Mouse (Mus musculus) CH12.LX (cell line): ENCODE measurements around the gene Mansc1. TPM values are rescaled to one million over a fixed set of nuclear protein-coding genes. Genes with fewer than 3 reads are reported as not detected.

Experiments used
- DNase-seq: peaks from one replicate; pipeline ENCODE4 v3.0.0-alpha.2; 2013; ENCODE audit errors: extremely low read depth
- H3K27ac ChIP-seq: 2 replicates; pipeline ENCODE4 v1.5.1; 2012; ENCODE audit warnings: low read depth, mild to moderate bottlenecking, control low read depth, moderate library complexity; ENCODE audit not compliant: insufficient read depth
- H3K27me3 ChIP-seq: replicated peaks from 2 replicates; pipeline ENCODE3; 2012; ENCODE audit warnings: inconsistent platforms
- H3K36me3 ChIP-seq, 2 experiments: replicated peaks in 1 of 2; 2 replicates each; pipeline versions ENCODE3 to v1.6.1; 2012; ENCODE audit warnings: inconsistent platforms in 1 of 2, low read length in 1 of 2, mild to moderate bottlenecking in 1 of 2, mixed read lengths in 1 of 2, moderate library complexity in 1 of 2; ENCODE audit not compliant: control insufficient read depth in 1 of 2, insufficient read depth in 1 of 2
- H3K4me1 ChIP-seq, 2 experiments: 2 replicates each; pipeline ENCODE4 v1.6.1; 2012; ENCODE audit warnings: inconsistent platforms in 1 of 2, moderate library complexity in 1 of 2; ENCODE audit not compliant: insufficient read depth in 2 of 2, control insufficient read depth in 1 of 2
- H3K4me2 ChIP-seq: 2 replicates; pipeline ENCODE4 v1.6.1; 2012; ENCODE audit warnings: low read depth, mild to moderate bottlenecking, control low read depth; ENCODE audit not compliant: poor library complexity, insufficient read depth, severe bottlenecking
- H3K4me3 ChIP-seq, 3 experiments: fragments of 150-350 bp in 1 of 3; sonication (generic) in 1 of 3; replicated peaks in 1 of 3; 2 replicates each; pipeline versions ENCODE3 to v1.5.1; 2011 to 2012; ENCODE audit warnings: low read depth in 2 of 3, low read length in 2 of 3, mild to moderate bottlenecking in 2 of 3, moderate library complexity in 2 of 3, control low read depth in 1 of 3, improper control_type of control experiment in 1 of 3, inconsistent platforms in 1 of 3, mixed read lengths in 1 of 3; ENCODE audit not compliant: poor library complexity in 1 of 3
- H3K79me2 ChIP-seq: replicated peaks from 2 replicates; pipeline ENCODE4 v1.6.1; 2012; ENCODE audit warnings: mild to moderate bottlenecking, moderate library complexity; ENCODE audit not compliant: control insufficient read depth, poor library complexity, insufficient read depth, severe bottlenecking; ENCODE audit errors: extremely low read depth
- H3K9ac ChIP-seq: 2 replicates; pipeline ENCODE4 v1.6.1; 2012; ENCODE audit warnings: low read depth, mild to moderate bottlenecking, control low read depth, moderate library complexity; ENCODE audit not compliant: insufficient read depth
- H3K9me3 ChIP-seq: replicated peaks from 2 replicates; pipeline ENCODE3; 2012; ENCODE audit warnings: low read length, inconsistent platforms, mixed read lengths
- CHD1 ChIP-seq: IDR thresholded peaks from 2 replicates; pipeline ENCODE4 v1.6.1; 2012; ENCODE audit warnings: low read depth, low read length, improper control_type of control experiment, inconsistent platforms
- GABPA ChIP-seq: IDR thresholded peaks from 2 replicates; pipeline ENCODE4 v1.6.1; 2012; ENCODE audit warnings: low read depth, low read length, improper control_type of control experiment, inconsistent platforms; ENCODE audit not compliant: insufficient replicate concordance
- HCFC1 ChIP-seq: IDR thresholded peaks from 2 replicates; pipeline ENCODE4 v1.6.1; 2012; ENCODE audit warnings: low read depth, mild to moderate bottlenecking, inconsistent platforms, low read length, improper control_type of control experiment
- MAX ChIP-seq: IDR thresholded peaks from 2 replicates; pipeline ENCODE4 v1.6.1; 2011; ENCODE audit warnings: low read length, improper control_type of control experiment
- MXI1 ChIP-seq: IDR thresholded peaks from 2 replicates; pipeline ENCODE4 v1.6.1; 2011; ENCODE audit warnings: mild to moderate bottlenecking, low read depth, low read length, improper control_type of control experiment
- MYC ChIP-seq: IDR thresholded peaks from 2 replicates; pipeline ENCODE4 v1.6.1; 2011; ENCODE audit warnings: low read depth, mild to moderate bottlenecking, improper control_type of control experiment, low read length
- POLR2AphosphoS2 ChIP-seq: IDR thresholded peaks from 2 replicates; pipeline ENCODE4 v1.6.1; 2011; ENCODE audit warnings: low read depth, low read length, improper control_type of control experiment
- RAD21 ChIP-seq: IDR thresholded peaks from 2 replicates; pipeline ENCODE4 v1.6.1; 2011; ENCODE audit warnings: low read depth, mild to moderate bottlenecking, low read length, improper control_type of control experiment, moderate library complexity
- SIN3A ChIP-seq: IDR thresholded peaks from 2 replicates; pipeline ENCODE4 v1.6.1; 2012; ENCODE audit warnings: low read length, improper control_type of control experiment, inconsistent platforms
- SMC3 ChIP-seq: IDR thresholded peaks from 2 replicates; pipeline ENCODE4 v1.6.1; 2011; ENCODE audit warnings: low read depth, low read length, improper control_type of control experiment
- TCF12 ChIP-seq: IDR thresholded peaks from 2 replicates; pipeline ENCODE4 v1.6.1; 2014; ENCODE audit warnings: low read depth, mild to moderate bottlenecking, inconsistent platforms, low read length, improper control_type of control experiment
- UBTF ChIP-seq: IDR thresholded peaks from 2 replicates; pipeline ENCODE4 v1.6.1; 2012; ENCODE audit warnings: low read depth, mild to moderate bottlenecking, inconsistent platforms, low read length, improper control_type of control experiment, moderate library complexity
- USF1 ChIP-seq: IDR thresholded peaks from 2 replicates; pipeline ENCODE4 v1.6.1; 2014; ENCODE audit warnings: low read depth, mild to moderate bottlenecking, inconsistent platforms, low read length, improper control_type of control experiment
- USF2 ChIP-seq: conservative IDR thresholded peaks from 2 replicates; pipeline ENCODE4 v1.6.1; 2011; ENCODE audit warnings: low read depth, low read length, improper control_type of control experiment
- ZC3H11A ChIP-seq: IDR thresholded peaks from 2 replicates; pipeline ENCODE4 v1.6.1; 2012; ENCODE audit warnings: low read depth, mild to moderate bottlenecking, inconsistent platforms, low read length, improper control_type of control experiment
- ZNF384 ChIP-seq: IDR thresholded peaks from 2 replicates; pipeline ENCODE4 v1.6.1; 2012; ENCODE audit warnings: low read depth, low read length, improper control_type of control experiment, inconsistent platforms
- dilution Hi-C: fragments of 300-500 bp; cut with MboI; formaldehyde crosslinking; loops from 2 replicates; pipeline ENCODE4 v1.14.3; 2020; ENCODE audit warnings: low sequenced_read_pairs; ENCODE audit not compliant: extremely low pct_unique_long_range_greater_than_20kb, extremely low pct_ligation_motif_present
- in situ Hi-C: fragments of 300-500 bp; cut with MboI; formaldehyde crosslinking; loops from 3 replicates; pipeline ENCODE4 v1.14.3; 2019; ENCODE audit warnings: low sequenced_read_pairs, low pct_ligation_motif_present, low pct_unique_long_range_greater_than_20kb, mixed read lengths
- polyA plus RNA-seq: library from polyadenylated mRNA; unstranded; fragments of >175 nt; gene quantifications from 2 replicates; pipeline ENCODE4 v1.2.1, GENCODE M21; 2012; ENCODE audit warnings: low read depth; ENCODE audit not compliant: insufficient read length
- total RNA-seq, 2 experiments: library from RNA; depleted of rRNA; stranded (reverse); fragments of 300-350 nt in 1 of 2; fragments of >200 nt in 1 of 2; gene quantifications; 2 replicates each; pipeline ENCODE4 v1.2.3; 2012 to 2014

Gene Mansc1
- total and polyA plus RNA-seq, 3 experiments: not detected

DNA sequence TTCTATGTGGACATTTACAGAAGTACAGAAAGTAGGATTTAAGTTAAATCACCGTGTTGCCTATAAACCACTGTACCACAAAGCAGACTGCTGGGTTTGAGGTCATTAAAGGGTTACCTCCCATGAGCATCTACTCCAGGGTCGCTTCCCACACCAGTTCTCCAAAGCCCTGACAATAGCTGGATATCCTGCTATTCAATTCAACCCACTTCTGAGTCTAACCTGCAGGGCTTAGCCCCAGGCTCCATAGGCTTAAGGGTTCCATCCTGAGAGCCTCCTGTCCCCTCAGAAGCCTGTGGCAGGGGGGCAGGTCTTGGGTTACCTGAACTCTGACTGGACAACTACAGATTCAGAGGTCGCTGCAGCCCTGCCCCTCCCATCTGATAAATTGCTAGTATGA, 12.2 kb downstream of the Mansc1 start:
- no peaks in the 10 kb centered on the region for H3K27me3 ChIP-seq
- no peaks in the 10 kb centered on the region for H3K9me3 ChIP-seq
- H3K36me3 ChIP-seq: no peaks in the 10 kb centered on the region
- no peak overlapping the region for H3K4me2 ChIP-seq
- H3K27ac ChIP-seq: no peak overlapping the region
- no peaks in the 10 kb centered on the region for H3K4me1 ChIP-seq
- dilution Hi-C loops (no loop called here), in situ Hi-C loops (loop anchor here (25.0 kb wide), 1 partner anchor 658 kb away; no protein-coding TSS in a partner anchor)
- DNase-seq: no peak
- TF ChIP-seq RAD21: no peak
- no peak for TF ChIP-seq POLR2AphosphoS2
- TF ChIP-seq USF2: no peak
- TF ChIP-seq MYC: no peak
- no peak for TF ChIP-seq TCF12
- no peak for TF ChIP-seq MXI1
- TF ChIP-seq HCFC1: no peak
- TF ChIP-seq, all 38 proteins: peak for 0
- Histone ChIP-seq H3K79me2 (no peaks in the 10 kb centered on the region), H3K4me3 (no peak overlapping the region), H3K9ac (no peak overlapping the region)

DNA sequence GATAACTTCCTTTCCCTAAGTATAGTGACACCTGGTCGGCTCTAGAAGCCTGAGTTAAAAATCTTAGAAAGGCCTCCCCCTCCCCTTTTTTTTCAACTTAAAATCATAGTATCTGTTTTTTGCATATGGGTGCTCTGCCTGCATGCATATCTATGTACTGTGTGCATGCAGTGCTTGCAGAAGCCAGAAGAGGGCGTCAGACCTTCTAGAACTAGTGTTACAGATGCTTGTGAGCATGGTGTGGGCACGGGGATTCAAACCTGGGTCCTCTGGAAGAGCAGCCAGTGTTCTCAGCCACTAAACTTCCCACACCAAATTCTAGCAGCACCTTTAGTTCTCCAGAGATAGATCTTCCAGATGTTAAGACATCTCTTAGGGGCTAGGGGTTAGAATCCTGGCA, 14.7 kb downstream of the Mansc1 start:
- Histone ChIP-seq H3K9ac (no peak overlapping the region), H3K79me2 (no peaks in the 10 kb centered on the region), H3K4me1 (no peaks in the 10 kb centered on the region), H3K4me2 (no peak overlapping the region), H3K27me3 (no peaks in the 10 kb centered on the region), H3K4me3 (no peak overlapping the region)
- in situ Hi-C loops: loop anchor here (5.0 to 25.0 kb wide), 2 partner anchors 185 to 655 kb away; no protein-coding TSS in a partner anchor
- TF ChIP-seq USF1 (no peak), MAX (no peak), RAD21 (no peak), UBTF (no peak), SIN3A (no peak), CHD1 (no peak), GABPA (no peak), MXI1 (no peak), ZNF384 (no peak), SMC3 (no peak), ZC3H11A (no peak)
- TF ChIP-seq, all 38 proteins: peak for 0
- Histone ChIP-seq H3K9me3 (no peaks in the 10 kb centered on the region), H3K27ac (no peak overlapping the region), H3K36me3 (no peaks in the 10 kb centered on the region)
- DNase-seq: no peak
- dilution Hi-C loops: no loop called here
